Mouse (Mus musculus) ovary, adult 18-20 months (tissue): ENCODE measurements around the gene Myl12a.
A peak's percentile ranks its signal among the peaks of the same experiment; 100 is the strongest.
"Not testable (repeated sequence)": the region's sequence is repeated elsewhere in the genome, so short reads cannot be mapped to it uniquely, and the experiment has no call there.

Experiments used
- DNase-seq: peaks from one replicate; pipeline ENCODE4 v3.0.0; 2022; ENCODE audit warnings: low spot score, mixed read lengths

The Myl12a gene

GRCm38 (mm10) chr17:70989430-70989829 is 13.2 kb downstream of the Myl12a start:
- DNase-seq: no peak

GRCm38 (mm10) chr17:70988337-70988767 is 14.3 kb downstream of the Myl12a start:
- DNase-seq: no peak

GRCm38 (mm10) chr17:70986831-70987660 is 15.6 kb downstream of the Myl12a start:
- DNase-seq: no peak

- no peak for DNase-seq
Observed at GRCm38 (mm10) chr17:70986355-70986740, 16.3 kb downstream of the Myl12a start.

GRCm38 (mm10) chr17:70985501-70986354 is 16.9 kb downstream of the Myl12a start:
- DNase-seq: no peak

GRCm38 (mm10) chr17:70979345-70980223 is 23.1 kb downstream of the Myl12a start:
- DNase-seq: no peak

GRCm38 (mm10) chr17:70977799-70978198 is 24.9 kb downstream of the Myl12a start:
- no peak for DNase-seq

- not testable (repeated sequence) for DNase-seq
Observed at GRCm38 (mm10) chr17:70974065-70974464, 28.6 kb downstream of the Myl12a start.

- DNase-seq: no peak
Observed at GRCm38 (mm10) chr17:70973398-70973797, 29.3 kb downstream of the Myl12a start.

- no peak for DNase-seq
Observed at GRCm38 (mm10) chr17:70971206-70971605, 31.5 kb downstream of the Myl12a start.

GRCm38 (mm10) chr17:70968606-70969191 is 34.0 kb downstream of the Myl12a start:
- DNase-seq: no peak

- DNase-seq: no peak
Observed at GRCm38 (mm10) chr17:70967646-70968045, 35.0 kb downstream of the Myl12a start.

- no peak for DNase-seq
Observed at GRCm38 (mm10) chr17:70967191-70967590, 35.5 kb downstream of the Myl12a start.

- no peak for DNase-seq
Observed at GRCm38 (mm10) chr17:70966126-70966525, 36.6 kb downstream of the Myl12a start.

- peak; percentile 45 for DNase-seq
Observed at GRCm38 (mm10) chr17:70965281-70965680, 37.4 kb downstream of the Myl12a start.

- peak; percentile 84 for DNase-seq
Observed at GRCm38 (mm10) chr17:70963546-70963945, 39.1 kb downstream of the Myl12a start.

- DNase-seq: no peak
Observed at GRCm38 (mm10) chr17:70951266-70951665, 51.4 kb downstream of the Myl12a start.

- DNase-seq: no peak
Observed at GRCm38 (mm10) chr17:70949171-70949570, 53.5 kb downstream of the Myl12a start.

- DNase-seq: no peak
Observed at GRCm38 (mm10) chr17:70948721-70949120, 54.0 kb downstream of the Myl12a start.

- DNase-seq: no peak
Observed at GRCm38 (mm10) chr17:70943779-70944178, 58.9 kb downstream of the Myl12a start.
